In genomic region chr4:45131021-45131420, GRCm38 (mm10) we compare ENCODE assay signal across 23 mouse cellular contexts.
"Had no signal": no experiment of that assay in that cellular context is flagged by ENCODE, and none has a peak within 500 bp of the region (broad histone marks: within the 10 kb centered on the region; RNA-seq: fewer than 3 reads in every experiment).

No protein-coding gene starts in this region.

- H3K27me3 ChIP-seq: heart, embryonic 12.5 days; hindbrain, embryonic 13.5 days; hindbrain, embryonic 15.5 days; kidney, embryonic 15.5 days; limb, embryonic 13.5 days; limb, embryonic 15.5 days had no signal

- ATAC-seq: forebrain, postnatal 0 days; hindbrain, postnatal 0 days; intestine, embryonic 16.5 days had no signal

- H3K4me2 ChIP-seq: heart, embryonic 12.5 days; hindbrain, embryonic 13.5 days; hindbrain, embryonic 15.5 days; kidney, embryonic 15.5 days; limb, embryonic 13.5 days; limb, embryonic 15.5 days had no signal

- H3K27ac ChIP-seq: heart, adult 2 months; hindbrain, embryonic 13.5 days; hindbrain, embryonic 15.5 days; hindbrain, postnatal 0 days; kidney, embryonic 15.5 days; kidney, postnatal 0 days; limb, embryonic 13.5 days; limb, embryonic 15.5 days had no signal

- H3K9me3 ChIP-seq: heart, embryonic 12.5 days; hindbrain, embryonic 13.5 days; hindbrain, embryonic 15.5 days; kidney, embryonic 15.5 days; limb, embryonic 13.5 days; limb, embryonic 15.5 days had no signal

- H3K4me1 ChIP-seq: hindbrain, embryonic 13.5 days; hindbrain, embryonic 15.5 days; kidney, embryonic 15.5 days; limb, embryonic 13.5 days; limb, embryonic 15.5 days had no signal

- DNase-seq: forebrain, postnatal 0 days; gastrocnemius, postnatal 14 days; gastrocnemius, postnatal 36 days; heart, adult 11 months; heart, adult 2 months; heart, postnatal 10 days; kidney, adult 11 months; kidney, adult 2 months; kidney, adult 9 months; kidney, postnatal 14 days; kidney, postnatal 36 days; layer of hippocampus, adult 9-11 months; layer of hippocampus, postnatal 36 days; left cerebral cortex, postnatal 4 days had no signal

- H3K36me3 ChIP-seq: heart, embryonic 12.5 days; hindbrain, embryonic 13.5 days; hindbrain, embryonic 15.5 days; kidney, embryonic 15.5 days; limb, embryonic 13.5 days; limb, embryonic 15.5 days had no signal

- H3K4me3 ChIP-seq: heart, adult 2 months; heart, embryonic 12.5 days; hindbrain, embryonic 13.5 days; hindbrain, embryonic 15.5 days; kidney, embryonic 15.5 days; limb, embryonic 13.5 days; limb, embryonic 15.5 days had no signal

- H3K9ac ChIP-seq: forebrain, postnatal 0 days; heart, embryonic 12.5 days; hindbrain, embryonic 13.5 days; hindbrain, embryonic 15.5 days; kidney, embryonic 15.5 days; limb, embryonic 13.5 days; limb, embryonic 15.5 days had no signal
